Mouse (Mus musculus): ENCODE results near the gene Trpv4.

DNA sequence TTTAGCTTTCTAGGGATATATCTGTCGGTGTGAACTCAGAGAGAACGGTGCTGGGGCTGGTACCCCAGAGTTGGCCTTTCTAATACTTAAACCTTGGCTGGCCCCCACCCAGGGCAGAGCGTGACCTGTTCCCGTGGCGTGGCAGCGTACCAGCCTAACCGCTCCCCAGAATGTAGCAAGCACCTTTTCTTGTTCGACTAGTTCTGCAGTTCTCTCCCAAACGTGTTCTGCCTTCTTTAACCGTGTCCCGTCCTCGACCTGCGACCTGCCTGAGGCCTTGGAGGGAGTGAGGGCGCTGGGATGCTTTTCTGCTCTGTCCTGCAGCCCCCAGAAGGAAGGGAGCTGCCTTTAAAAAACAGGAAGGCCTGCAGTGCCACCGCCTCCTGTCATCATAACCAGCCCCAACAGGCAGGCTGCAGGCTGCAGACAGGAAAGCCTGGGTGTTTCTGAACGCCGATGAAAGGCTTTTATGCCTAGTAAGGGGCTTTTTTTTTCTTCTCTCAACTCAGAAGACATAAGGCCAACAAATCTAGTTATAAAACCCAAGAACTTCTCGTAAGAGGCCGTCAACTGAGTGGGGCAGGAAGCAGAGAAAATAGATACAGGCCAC is 22.6 kb upstream of the Trpv4 start:
- TF ChIP-seq GATA1 (IDR thresholded peaks at IDR 0.05; ENCODE audit: borderline replicate concordance, low read length) (no peak), FLI1 (IDR thresholded peaks at IDR 0.05; ENCODE audit: low read length) (no peak)

All from megakaryocyte, embryonic 14.5 days (primary cell).